Mouse (Mus musculus): ENCODE data around the gene Ifi27.
"Not testable (repeated sequence)": the region's sequence is repeated elsewhere in the genome, so short reads cannot be mapped to it uniquely, and the experiment has no call there.

The Ifi27 gene

DNA sequence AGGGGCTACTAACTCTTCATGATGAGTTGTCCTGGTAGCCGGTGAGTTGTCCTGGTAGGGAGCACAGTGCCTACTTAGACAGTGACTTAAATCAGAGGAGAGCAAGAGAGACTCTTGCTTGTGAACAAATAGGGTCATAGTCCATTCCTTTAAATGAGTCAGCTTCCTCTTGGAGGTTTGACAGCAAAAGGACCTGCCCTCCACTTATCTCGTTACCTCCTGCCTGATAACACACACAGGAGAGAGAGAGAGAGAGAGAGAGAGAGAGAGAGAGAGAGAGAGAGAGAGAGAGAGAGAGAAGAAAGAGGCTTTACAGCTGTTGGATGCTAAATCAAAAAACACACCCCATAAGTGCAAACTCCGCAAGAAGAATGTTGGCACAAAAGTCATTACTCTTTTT lies 23.1 kb downstream of the Ifi27 start, which contains the start of gene Ifi27l2b:
Gene Ifi27l2b (minus strand): TSS at position 84 of the 400 bp plus-strand sequence.
- DNase-seq = no peak

- DNase-seq = no peak
Observed at GRCm38 (mm10) chr12:103474481-103474880, 40.5 kb downstream of the Ifi27 start.

DNA sequence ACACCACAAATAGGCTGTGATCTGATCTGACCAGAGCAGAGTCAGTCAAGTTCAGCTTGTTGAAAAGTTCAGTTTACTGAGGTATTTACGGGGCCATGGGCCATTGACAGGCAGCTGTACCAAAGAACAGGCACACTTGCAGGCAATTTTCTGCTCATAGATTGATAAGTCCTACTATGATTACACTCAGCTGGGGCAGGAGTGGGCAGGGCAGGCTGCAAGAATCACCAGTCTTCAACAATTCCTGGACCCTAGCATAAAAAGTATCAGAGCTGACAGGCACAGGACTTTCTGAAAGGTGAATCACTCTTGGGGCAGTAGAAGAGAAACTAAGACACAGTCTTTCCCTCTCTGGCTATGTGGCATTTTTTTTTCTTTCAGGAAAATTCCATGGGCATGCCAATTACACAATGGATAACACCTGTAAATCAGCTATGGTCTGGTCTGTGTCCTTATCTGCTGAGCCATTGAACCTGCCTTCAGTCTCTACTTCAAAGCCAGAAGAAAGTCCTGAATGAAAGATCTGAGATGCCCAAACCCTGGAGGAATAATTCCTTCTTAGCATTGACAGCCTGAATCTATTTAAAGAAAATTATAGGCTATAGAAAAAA lies 42.9 kb downstream of the Ifi27 start:
- DNase-seq = no peak

DNA sequence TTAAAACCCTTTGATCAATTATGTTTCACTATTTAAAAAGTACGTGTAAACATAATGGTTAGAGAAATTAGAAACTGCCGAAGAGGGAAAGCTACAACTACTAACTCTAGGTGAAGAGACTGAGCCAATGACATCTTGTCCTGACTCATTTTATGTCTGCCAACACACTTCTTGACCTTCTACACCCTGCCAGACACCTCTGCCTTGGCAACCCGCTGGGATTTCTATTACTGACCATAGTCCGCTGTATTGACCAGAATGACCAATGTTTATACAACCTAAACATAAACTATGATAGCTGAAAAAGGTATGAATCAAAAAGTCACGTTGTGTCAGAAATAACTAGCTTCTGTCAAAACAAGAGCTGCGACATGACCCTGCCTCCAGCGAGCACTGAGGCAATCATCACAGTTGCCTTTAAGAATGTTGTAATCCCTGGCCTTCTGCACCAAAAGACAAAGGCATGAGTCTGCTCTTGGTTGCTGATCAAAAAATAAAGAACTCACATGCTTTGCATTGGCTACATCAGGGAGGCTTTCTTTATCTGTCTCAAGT lies 43.5 kb downstream of the Ifi27 start:
- no peak for DNase-seq

DNA sequence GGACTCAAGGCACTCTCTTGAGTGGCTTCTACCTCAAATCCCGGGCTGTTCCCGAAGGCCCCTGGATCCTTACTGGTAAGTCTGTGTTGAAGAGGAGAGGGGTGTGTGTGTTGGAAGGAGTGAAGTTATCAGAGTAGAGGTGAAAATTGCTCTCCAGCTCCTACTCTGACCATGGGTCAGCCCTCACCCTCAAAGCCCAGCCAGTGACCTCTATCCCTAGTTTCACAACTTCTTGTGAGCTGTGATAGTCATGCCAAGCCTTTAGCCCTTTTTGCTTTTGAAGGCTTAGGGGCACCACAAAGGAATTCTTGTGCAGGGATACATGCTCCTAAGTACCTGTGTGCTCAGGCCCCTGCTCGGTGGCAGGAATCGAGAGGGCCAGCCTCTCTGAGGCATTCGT lies 47.7 kb downstream of the Ifi27 start:
- DNase-seq = no peak

- DNase-seq = no peak
Observed at GRCm38 (mm10) chr12:103482781-103483180, 48.8 kb downstream of the Ifi27 start.

DNA sequence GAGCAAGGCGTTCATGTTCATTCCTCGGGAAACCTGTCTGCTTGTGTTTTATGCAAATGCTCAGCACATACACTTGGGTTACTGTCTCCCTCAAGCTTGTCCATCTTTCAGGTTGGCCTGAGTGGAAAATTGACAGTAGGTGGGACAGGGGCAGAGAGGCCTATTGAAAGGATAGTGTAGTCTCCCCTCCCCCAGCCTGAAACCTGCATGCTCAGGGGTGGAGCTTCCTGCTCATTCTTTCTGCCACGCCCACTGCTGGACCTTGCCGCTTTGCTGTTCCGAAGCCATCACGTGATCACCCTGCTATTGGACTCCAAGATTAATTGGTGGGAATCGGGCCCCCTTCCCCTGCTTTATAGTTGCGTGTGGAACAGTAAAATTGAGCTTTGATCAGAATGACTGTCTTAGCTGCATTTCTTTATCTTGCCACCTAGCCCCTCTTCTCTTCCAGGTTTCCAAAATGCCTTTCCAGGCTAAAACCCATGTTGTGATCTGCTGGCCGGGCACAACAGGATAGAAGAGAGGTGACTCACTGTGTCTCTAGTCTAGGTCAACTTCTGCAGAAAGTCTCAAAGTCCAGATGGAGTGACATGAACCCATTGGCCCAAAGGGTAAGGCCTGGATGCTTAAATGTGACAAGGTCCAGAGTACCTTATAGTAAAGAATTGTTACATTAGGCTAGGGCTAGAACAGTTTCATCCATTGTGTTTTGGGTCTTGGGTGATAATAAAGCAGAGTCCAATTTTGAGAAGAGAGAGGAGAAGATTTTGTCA lies 50.4 kb downstream of the Ifi27 start:
- DNase-seq = not testable (repeated sequence)

- DNase-seq = no peak
Observed at GRCm38 (mm10) chr12:103486726-103487125, 52.7 kb downstream of the Ifi27 start.

- no peak for DNase-seq
Observed at GRCm38 (mm10) chr12:103487276-103487675, 53.3 kb downstream of the Ifi27 start.

DNA sequence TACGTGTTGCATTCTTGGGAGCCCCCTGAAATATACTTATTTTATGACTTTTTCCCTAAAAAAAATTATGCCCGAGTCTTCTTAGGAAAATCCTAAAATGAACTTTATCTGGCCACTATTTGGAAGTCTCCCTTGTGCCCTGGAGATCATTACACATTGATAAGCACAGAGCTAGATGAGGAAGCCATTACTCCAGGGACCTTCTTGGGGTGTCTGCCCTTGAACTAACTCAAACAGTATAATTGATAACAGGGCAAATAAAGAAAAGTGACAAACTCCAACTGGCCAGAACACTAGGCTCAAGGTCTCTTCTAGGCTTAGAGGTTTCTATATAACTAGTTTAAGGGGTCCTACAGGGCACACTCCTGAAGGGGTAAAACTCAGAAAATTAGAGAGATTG lies 53.7 kb downstream of the Ifi27 start:
- DNase-seq = no peak
